Comparison of ENCODE assay signal across 8 mouse cellular contexts in the genomic region with DNA sequence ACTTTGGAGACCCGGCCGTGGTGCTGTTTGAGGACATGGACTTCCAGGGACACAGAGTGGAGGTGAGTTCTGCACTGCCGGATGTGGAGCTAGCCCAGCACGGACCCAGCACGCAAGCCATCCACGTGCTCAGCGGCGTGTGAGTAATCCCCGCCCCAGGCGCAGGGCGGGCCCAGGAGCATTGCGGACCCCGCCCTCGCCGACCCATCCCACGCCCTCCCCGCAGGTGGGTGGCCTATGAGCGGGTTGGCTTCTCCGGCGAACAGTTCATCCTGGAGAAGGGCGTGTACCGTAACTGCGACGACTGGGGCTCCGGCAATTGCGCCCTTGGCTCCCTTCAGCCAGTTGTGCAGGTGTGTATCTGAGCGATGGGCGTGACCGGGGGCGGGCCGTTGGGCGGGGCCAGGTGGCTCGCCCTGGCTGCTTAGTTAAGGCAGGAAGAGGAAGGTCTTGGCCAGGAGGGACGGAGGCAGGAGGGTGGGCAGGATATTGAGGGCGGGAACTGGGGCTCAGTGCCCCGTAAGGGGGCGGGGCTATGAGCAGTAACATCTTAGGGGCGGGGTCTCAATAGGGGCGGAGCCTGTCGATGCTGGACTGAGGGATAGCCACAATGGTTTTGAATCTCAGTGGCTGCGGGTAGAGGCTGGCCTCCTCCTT. TPM values are rescaled to one million over a fixed set of nuclear protein-coding genes. Genes with fewer than 3 reads are reported as not detected.
DNase-seq lines count a peak whose midpoint lies in the region; ATAC-seq and TF ChIP-seq lines count a peak whose summit lies in the region.

No protein-coding gene starts in this region.

- 0 out of 2 replicates have a peak, but pooled peaks cover 3% of the 10 kb centered on the region for H3K27me3 ChIP-seq in heart, adult 2 months (ENCODE audit: control insufficient read depth, insufficient read depth, low read length)
- H3K27me3 ChIP-seq in limb, embryonic 15.5 days, result peaks cover 22% of the 10 kb centered on the region
- no peaks in the 10 kb centered on the region for H3K27me3 ChIP-seq in midbrain, postnatal 0 days (ENCODE audit: insufficient read depth, low read length)

- peak; percentile 75 for ATAC-seq in limb, embryonic 15.5 days (ENCODE audit: insufficient number of reproducible peaks, low FRiP score, low TSS enrichment, low read depth)
- peak; percentile 78 for ATAC-seq in midbrain, postnatal 0 days (ENCODE audit: low FRiP score)

- no peaks in the 10 kb centered on the region for H3K36me3 ChIP-seq in heart, adult 2 months (ENCODE audit: control insufficient read depth, insufficient read depth, low read length)
- no peaks in the 10 kb centered on the region for H3K36me3 ChIP-seq in limb, embryonic 15.5 days
- no peaks in the 10 kb centered on the region for H3K36me3 ChIP-seq in midbrain, postnatal 0 days (ENCODE audit: insufficient read depth, low read length)

- no peak overlapping the region for H3K9ac ChIP-seq in heart, adult 2 months (ENCODE audit: low read depth, low read length)
- H3K9ac ChIP-seq in limb, embryonic 15.5 days, result no peak overlapping the region
- peak overlapping the region; percentile 56 for H3K9ac ChIP-seq in midbrain, postnatal 0 days (replicated peaks; ENCODE audit: low read length, poor library complexity, severe bottlenecking)

- no peaks in the 10 kb centered on the region for H3K4me1 ChIP-seq in heart, adult 2 months (ENCODE audit: control insufficient read depth, insufficient read depth, low read length)
- peaks cover 15% of the 10 kb centered on the region for H3K4me1 ChIP-seq in limb, embryonic 15.5 days
- no peaks in the 10 kb centered on the region for H3K4me1 ChIP-seq in midbrain, postnatal 0 days (ENCODE audit: insufficient read depth, low read length)

- no peak for TF ChIP-seq EP300 in heart, adult 2 months (IDR thresholded peaks at IDR 0.05; ENCODE audit: insufficient read depth, low read depth, low read length)

- H3K9me3 ChIP-seq in limb, embryonic 15.5 days, result no peaks in the 10 kb centered on the region
- H3K9me3 ChIP-seq in midbrain, postnatal 0 days (ENCODE audit: low read length), result no peaks in the 10 kb centered on the region

- peak overlapping the region; percentile 16; the same call in 1 of the 2 replicates for H3K4me3 ChIP-seq in heart, adult 2 months
- peak overlapping the region; percentile 45 for H3K4me3 ChIP-seq in limb, embryonic 15.5 days
- peak overlapping the region; percentile 52 for H3K4me3 ChIP-seq in midbrain, postnatal 0 days (ENCODE audit: low read depth, low read length)

- no peak for TF ChIP-seq POLR2A in heart, adult 2 months (IDR thresholded peaks at IDR 0.05; ENCODE audit: insufficient read depth, low read depth, low read length)

- WGBS in heart, adult 2 months, result 1% methylated on average over 41 of the region's 41 CpGs
- under 1% methylated on average over 41 of the region's 41 CpGs for WGBS in limb, embryonic 15.5 days
- WGBS in midbrain, postnatal 0 days, result under 1% methylated on average over 40 of the region's 41 CpGs

- H3K79me2 ChIP-seq in heart, adult 2 months (replicated peaks; ENCODE audit: control insufficient read depth, insufficient read depth, low read length), result no peaks in the 10 kb centered on the region

- intact Hi-C loops in gastrocnemius, postnatal 36 days (cut with DNase I), result no loop called here
- intact Hi-C loops in heart, adult 2 months (cut with DNase I), result loop anchor here (5.0 kb wide), 1 partner anchor 45 kb away; no protein-coding TSS in a partner anchor

- no peak overlapping the region for H3K27ac ChIP-seq in heart, adult 2 months
- no peak overlapping the region for H3K27ac ChIP-seq in limb, embryonic 15.5 days
- H3K27ac ChIP-seq in midbrain, postnatal 0 days (ENCODE audit: low read depth, low read length), result no peak overlapping the region

- no peak for TF ChIP-seq CTCF in heart, adult 2 months (IDR thresholded peaks at IDR 0.05)
- TF ChIP-seq CTCF in midbrain, postnatal 0 days (IDR thresholded peaks at IDR 0.05), result no peak

- peak overlapping the region; percentile 86 for H3K4me2 ChIP-seq in limb, embryonic 15.5 days
- H3K4me2 ChIP-seq in midbrain, postnatal 0 days (ENCODE audit: low read depth, low read length, poor library complexity, severe bottlenecking), result peak overlapping the region; percentile 82

- peak; percentile 28 for DNase-seq in gastrocnemius, adult 18-20 months (ENCODE audit: low spot score)
- DNase-seq in gastrocnemius, postnatal 36 days, result no peak
- peak; percentile 21 to 43 for DNase-seq in cerebellum, postnatal 36 days
- peak; percentile 42 to 70 for DNase-seq in heart, adult 2 months
- DNase-seq in kidney, adult 8-10 months, result peak; percentile 88 to 92
- DNase-seq in midbrain, postnatal 0 days (ENCODE audit: low spot score), result peak; percentile 66
- DNase-seq in spleen, postnatal 14 days (ENCODE audit: low spot score in 2 of 2), result peak; percentile 75 to 76

RNA-seq across cellular contexts. Expression of gene Cd52, which starts 13.0 kb away (rescaled TPM):
- under 1 TPM; 0.84 to 1.00 TPM for total RNA-seq in gastrocnemius, adult 18-20 months (2021)
- 1 to 10 TPM; 1.1 to 1.9 TPM for total RNA-seq in gastrocnemius, postnatal 36 days (2021)
- total RNA-seq in heart, adult 2 months (2021), result 1 to 10 TPM; 4.1 to 5.8 TPM
- 9.0 and 19.2 TPM in 2 replicates for polyA plus RNA-seq in heart, adult 2 months (2012; rRNA removed)
- 15.9 and 20.1 TPM in 2 replicates for polyA plus RNA-seq in limb, embryonic 15.5 days (2015; fragmentation: Nextera tagmentation; extraction: Ambion mirVana)
- 0.66 TPM in 1 of 2 replicates, not detected in the other for total RNA-seq in midbrain, postnatal 0 days (2014; rRNA removed)
- 2.0 and 2.7 TPM in 2 replicates for polyA plus RNA-seq in midbrain, postnatal 0 days (2015; fragmentation: Nextera tagmentation; extraction: Ambion mirVana)

RNA-seq across cellular contexts. Expression of gene Ubxn11, which starts 20.5 kb away (rescaled TPM):
- total RNA-seq in gastrocnemius, adult 18-20 months (2021), result 1 to 10 TPM; 1.3 to 1.6 TPM
- total RNA-seq in gastrocnemius, postnatal 36 days (2021), result 1 to 10 TPM; 1.4 to 2.1 TPM
- 1 to 10 TPM; 1.6 to 2.1 TPM for total RNA-seq in heart, adult 2 months (2021)
- polyA plus RNA-seq in heart, adult 2 months (2012; rRNA removed), result 3.3 and 6.9 TPM in 2 replicates
- 10.7 and 13.3 TPM in 2 replicates for polyA plus RNA-seq in limb, embryonic 15.5 days (2015; fragmentation: Nextera tagmentation; extraction: Ambion mirVana)
- 4.9 and 8.4 TPM in 2 replicates for total RNA-seq in midbrain, postnatal 0 days (2014; rRNA removed)
- polyA plus RNA-seq in midbrain, postnatal 0 days (2015; fragmentation: Nextera tagmentation; extraction: Ambion mirVana), result 11.2 and 13.7 TPM in 2 replicates

RNA-seq across cellular contexts. Expression of gene Crybg2, which starts 21.2 kb away (rescaled TPM):
- total RNA-seq in gastrocnemius, adult 18-20 months (2021), result under 1 TPM in 1 of 2 experiments, not detected in 1; 0.07 TPM
- total RNA-seq in gastrocnemius, postnatal 36 days (2021), result not detected
- total RNA-seq in heart, adult 2 months (2021), result not detected
- polyA plus RNA-seq in heart, adult 2 months (2012; rRNA removed), result 0.49 TPM in 1 of 2 replicates, not detected in the other
- 17.3 and 17.5 TPM in 2 replicates for polyA plus RNA-seq in limb, embryonic 15.5 days (2015; fragmentation: Nextera tagmentation; extraction: Ambion mirVana)
- 4.2 and 4.5 TPM in 2 replicates for total RNA-seq in midbrain, postnatal 0 days (2014; rRNA removed)
- 7.7 and 8.4 TPM in 2 replicates for polyA plus RNA-seq in midbrain, postnatal 0 days (2015; fragmentation: Nextera tagmentation; extraction: Ambion mirVana)

RNA-seq across cellular contexts. Expression of gene Zfp683, which starts 28.2 kb away (rescaled TPM):
- not detected for total RNA-seq in gastrocnemius, adult 18-20 months (2021)
- total RNA-seq in gastrocnemius, postnatal 36 days (2021), result not detected
- not detected for total RNA-seq in heart, adult 2 months (2021)
- polyA plus RNA-seq in heart, adult 2 months (2012; rRNA removed), result not detected in 2 replicates
- not detected in 2 replicates for polyA plus RNA-seq in limb, embryonic 15.5 days (2015; fragmentation: Nextera tagmentation; extraction: Ambion mirVana)
- not detected in 2 replicates for total RNA-seq in midbrain, postnatal 0 days (2014; rRNA removed)
- polyA plus RNA-seq in midbrain, postnatal 0 days (2015; fragmentation: Nextera tagmentation; extraction: Ambion mirVana), result not detected in 2 replicates

RNA-seq across cellular contexts. Expression of gene Sh3bgrl3, which starts 46.7 kb away (rescaled TPM):
- total RNA-seq in gastrocnemius, adult 18-20 months (2021), result 10 to 100 TPM; 14.1 to 19.8 TPM
- total RNA-seq in gastrocnemius, postnatal 36 days (2021), result 10 to 100 TPM; 17.1 to 19.7 TPM
- 10 to 100 TPM; 34.3 to 45.7 TPM for total RNA-seq in heart, adult 2 months (2021)
- polyA plus RNA-seq in heart, adult 2 months (2012; rRNA removed), result 98.9 and 139 TPM in 2 replicates
- polyA plus RNA-seq in limb, embryonic 15.5 days (2015; fragmentation: Nextera tagmentation; extraction: Ambion mirVana), result 476 and 496 TPM in 2 replicates
- 162 and 224 TPM in 2 replicates for total RNA-seq in midbrain, postnatal 0 days (2014; rRNA removed)
- 565 and 583 TPM in 2 replicates for polyA plus RNA-seq in midbrain, postnatal 0 days (2015; fragmentation: Nextera tagmentation; extraction: Ambion mirVana)

Comparison
In these comparisons a context has a peak if more than half of its experiments do, and no peak if none do; other contexts are left out.
1. DNase-seq: peak in gastrocnemius, adult 18-20 months (single experiment), cerebellum, postnatal 36 days (2 of 2), heart, adult 2 months (2 of 2), kidney, adult 8-10 months (2 of 2), midbrain, postnatal 0 days (single experiment) and spleen, postnatal 14 days (2 of 2); none in gastrocnemius, postnatal 36 days (0 of 2).
2. Peak in every context shown above with its lines, with median percentiles within 50 percentile points of each other: H3K4me3 ChIP-seq.